Mouse (Mus musculus): Measurements from ENCODE around the gene Gm17657. TPM values are rescaled to one million over a fixed set of nuclear protein-coding genes. Genes with fewer than 3 reads are reported as not detected.

Gm17657 gene
- polyA plus RNA-seq (2015; fragmentation: Nextera tagmentation; extraction: Ambion mirVana) = not detected in 2 replicates

- no peaks in the 10 kb centered on the region for H3K36me3 ChIP-seq
- H3K27ac ChIP-seq (replicated peaks) = peak within 1 kb of the TSS; percentile 19; the same call in 1 of the 2 replicates
- ATAC-seq (replicated peaks) = peak; percentile 99
- peak within 1 kb of the TSS; percentile 87 for H3K9ac ChIP-seq (replicated peaks)
- peak within 1 kb of the TSS; percentile 73 for H3K4me3 ChIP-seq
- H3K9me3 ChIP-seq = no peaks in the 10 kb centered on the region
- no peaks in the 10 kb centered on the region for H3K27me3 ChIP-seq
- peaks cover 19% of the 10 kb centered on the region for H3K4me1 ChIP-seq
- H3K4me2 ChIP-seq (replicated peaks) = peak within 1 kb of the TSS; percentile 97
- under 1% methylated on average over 44 of the region's 44 CpGs for WGBS
Observed at GRCm38 (mm10) chr17:29549543-29550428, at the start of gene Gm17657, which contains the start of gene Tbc1d22b. Gene Gm17657, minus strand, starts transcription at chr17:29549638. Gene Tbc1d22b, plus strand, starts transcription at chr17:29549785.

- H3K9ac ChIP-seq (replicated peaks) = no peak overlapping the region
- H3K4me3 ChIP-seq = no peak overlapping the region
- peaks cover 13% of the 10 kb centered on the region; the same call in 1 of the 2 replicates for H3K36me3 ChIP-seq
- H3K4me1 ChIP-seq = peaks cover 8% of the 10 kb centered on the region; the same call in 1 of the 2 replicates
- H3K27ac ChIP-seq (replicated peaks) = no peak overlapping the region
- no peak for ATAC-seq (replicated peaks)
- WGBS = 91% methylated on average over 14 of the region's 14 CpGs
- H3K4me2 ChIP-seq (replicated peaks) = no peak overlapping the region
- H3K9me3 ChIP-seq = no peaks in the 10 kb centered on the region
- no peaks in the 10 kb centered on the region for H3K27me3 ChIP-seq
Observed at GRCm38 (mm10) chr17:29599051-29599450, 49.6 kb upstream of the Gm17657 start.

GRCm38 (mm10) chr17:29596771-29597132 lies 47.3 kb upstream of the Gm17657 start:
- Histone ChIP-seq H3K27ac (replicated peaks) (no peak overlapping the region), H3K9me3 (no peaks in the 10 kb centered on the region), H3K27me3 (no peaks in the 10 kb centered on the region), H3K4me2 (replicated peaks) (no peak overlapping the region), H3K36me3 (0 out of 2 replicates have a peak, but pooled peaks cover 6% of the 10 kb centered on the region), H3K4me3 (no peak overlapping the region), H3K4me1 (peaks cover 8% of the 10 kb centered on the region; the same call in 1 of the 2 replicates), H3K9ac (replicated peaks) (no peak overlapping the region)
- ATAC-seq (replicated peaks) = 0 out of 2 replicates have a peak, but pooled peaks have one; percentile 26
- 79% methylated on average over 13 of the region's 13 CpGs for WGBS

DNA sequence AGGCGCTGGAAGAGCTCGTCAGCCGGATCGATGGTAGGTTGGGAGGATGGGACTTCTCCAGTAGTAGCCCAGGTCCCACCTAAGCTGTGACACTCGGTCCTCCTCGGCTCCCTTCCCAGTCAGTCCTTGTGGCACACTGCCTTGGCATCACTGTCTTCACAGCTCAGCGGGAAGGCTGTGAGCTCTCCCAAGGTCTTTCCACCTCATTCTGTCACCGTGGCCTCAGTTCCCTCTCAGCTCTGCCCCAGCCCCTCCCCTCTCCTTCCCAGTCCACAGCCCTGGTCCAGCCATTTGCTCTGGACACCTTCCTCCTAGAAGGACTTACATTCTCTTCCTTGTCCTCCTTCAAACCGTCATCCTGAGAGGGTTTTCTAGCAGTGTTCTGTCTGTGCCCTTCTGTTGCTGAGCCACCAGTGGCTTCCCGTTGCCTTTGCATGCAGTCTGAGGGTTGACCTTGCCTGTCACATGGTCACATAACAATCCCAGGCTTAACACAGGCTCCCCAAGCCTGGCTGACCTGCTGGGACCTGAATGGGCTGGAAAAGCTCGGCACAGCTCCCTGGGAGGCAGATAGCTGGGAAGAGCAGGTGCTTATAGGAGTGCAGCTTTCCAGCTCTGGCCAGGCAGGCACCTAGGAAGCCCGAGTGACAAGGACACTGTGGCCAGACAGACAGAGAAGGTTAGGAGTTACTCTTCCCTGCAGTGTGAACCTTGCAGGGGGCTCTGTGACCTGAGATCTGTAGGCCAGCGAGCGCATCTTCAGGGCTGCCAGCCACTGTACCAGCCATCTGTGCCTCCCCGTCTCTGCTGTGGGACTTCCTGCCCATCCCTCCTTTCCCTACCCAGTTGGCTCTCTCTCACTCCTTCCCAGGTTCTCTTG lies 46.7 kb upstream of the Gm17657 start:
- 82% methylated on average over 15 of the region's 15 CpGs for WGBS
- no peak overlapping the region for H3K27ac ChIP-seq (replicated peaks)
- no peak overlapping the region for H3K4me3 ChIP-seq
- no peaks in the 10 kb centered on the region for H3K9me3 ChIP-seq
- peaks cover 8% of the 10 kb centered on the region; the same call in 1 of the 2 replicates for H3K4me1 ChIP-seq
- no peaks in the 10 kb centered on the region for H3K27me3 ChIP-seq
- no peak for ATAC-seq (replicated peaks)
- H3K36me3 ChIP-seq = 0 out of 2 replicates have a peak, but pooled peaks cover 6% of the 10 kb centered on the region
- H3K9ac ChIP-seq (replicated peaks) = no peak overlapping the region
- H3K4me2 ChIP-seq (replicated peaks) = no peak overlapping the region

DNA sequence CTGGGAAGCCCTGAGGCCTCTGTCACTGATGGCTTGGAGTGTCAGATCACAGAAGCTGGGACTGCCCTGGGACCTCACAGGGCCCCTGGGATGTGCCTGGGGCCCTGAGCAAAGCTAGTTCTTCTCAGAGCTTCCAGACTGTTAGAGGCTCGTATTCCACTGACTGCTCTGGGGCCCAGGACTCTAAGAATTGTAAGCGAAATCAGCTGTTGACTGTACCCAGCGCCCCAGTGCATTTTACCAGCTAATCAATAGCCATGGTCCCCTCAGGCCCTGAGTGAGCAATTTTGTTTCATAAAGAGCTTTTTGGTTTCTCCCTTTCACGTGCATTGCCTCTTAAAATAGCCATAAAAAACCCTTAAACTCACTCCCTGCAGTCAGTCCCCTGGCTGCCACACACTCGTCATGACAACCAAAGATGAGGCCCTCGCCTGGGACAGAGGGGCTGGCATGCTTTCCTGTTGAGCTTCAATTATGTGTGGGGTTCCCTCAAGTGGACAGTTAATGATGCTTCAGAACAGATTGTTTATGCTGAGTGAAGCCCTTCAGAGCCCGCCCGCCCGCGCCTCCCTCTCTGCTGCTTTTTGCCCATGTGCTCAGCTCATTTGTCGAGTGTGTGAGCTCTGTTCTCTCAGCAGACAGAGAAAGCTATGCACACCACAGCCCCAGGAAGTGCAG lies 39.9 kb upstream of the Gm17657 start:
- WGBS = 16% methylated on average over 11 of the region's 11 CpGs
- peaks cover 17% of the 10 kb centered on the region for H3K4me1 ChIP-seq
- H3K9ac ChIP-seq (replicated peaks) = no peak overlapping the region
- H3K27ac ChIP-seq (replicated peaks) = peak overlapping the region; percentile 25
- H3K9me3 ChIP-seq = no peaks in the 10 kb centered on the region
- H3K36me3 ChIP-seq = 0 out of 2 replicates have a peak, but pooled peaks cover 4% of the 10 kb centered on the region
- H3K4me2 ChIP-seq (replicated peaks) = no peak overlapping the region
- H3K27me3 ChIP-seq = no peaks in the 10 kb centered on the region
- H3K4me3 ChIP-seq = no peak overlapping the region
- ATAC-seq (replicated peaks) = peak; percentile 57

- Histone ChIP-seq H3K36me3 (peaks cover 5% of the 10 kb centered on the region; the same call in 1 of the 2 replicates), H3K27ac (replicated peaks) (no peak overlapping the region), H3K9ac (replicated peaks) (no peak overlapping the region), H3K27me3 (no peaks in the 10 kb centered on the region), H3K4me2 (replicated peaks) (no peak overlapping the region), H3K4me1 (peaks cover 23% of the 10 kb centered on the region), H3K4me3 (no peak overlapping the region), H3K9me3 (no peaks in the 10 kb centered on the region)
- 91% methylated on average over 9 of the region's 9 CpGs for WGBS
- no peak for ATAC-seq (replicated peaks)
Observed at GRCm38 (mm10) chr17:29586921-29587320, 37.5 kb upstream of the Gm17657 start.

- peaks cover 10% of the 10 kb centered on the region; the same call in 1 of the 2 replicates for H3K36me3 ChIP-seq
- ATAC-seq (replicated peaks) = no peak
- peaks cover 23% of the 10 kb centered on the region for H3K4me1 ChIP-seq
- 90% methylated on average over 6 of the region's 6 CpGs for WGBS
- no peak overlapping the region for H3K27ac ChIP-seq (replicated peaks)
- H3K9ac ChIP-seq (replicated peaks) = no peak overlapping the region
- H3K4me3 ChIP-seq = no peak overlapping the region
- H3K9me3 ChIP-seq = no peaks in the 10 kb centered on the region
- H3K4me2 ChIP-seq (replicated peaks) = no peak overlapping the region
- no peaks in the 10 kb centered on the region for H3K27me3 ChIP-seq
Observed at GRCm38 (mm10) chr17:29585446-29585845, 36.0 kb upstream of the Gm17657 start.

DNA sequence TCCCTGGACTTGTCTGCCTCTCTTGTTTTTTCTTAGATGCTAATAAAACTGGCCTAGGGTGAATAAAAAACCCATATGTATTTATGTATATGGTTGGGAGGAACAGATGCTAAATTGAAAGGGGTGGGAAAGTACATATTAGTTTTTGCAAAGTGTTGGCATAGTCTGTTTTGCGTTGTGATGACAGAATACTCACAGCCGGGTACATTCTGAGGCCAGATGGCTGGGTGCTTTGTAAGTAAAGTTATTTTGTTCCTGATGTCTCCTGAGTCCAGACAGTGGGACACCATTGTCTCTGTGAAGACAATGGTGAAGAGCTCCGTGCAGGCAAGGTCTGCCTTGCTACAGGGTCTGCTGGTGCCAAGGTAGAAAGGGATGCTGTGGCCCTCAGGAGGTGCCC lies 35.3 kb upstream of the Gm17657 start:
- WGBS = 49% methylated on average over 3 of the region's 3 CpGs
- Histone ChIP-seq H3K9ac (replicated peaks) (no peak overlapping the region), H3K9me3 (no peaks in the 10 kb centered on the region), H3K27ac (replicated peaks) (0 out of 2 replicates have a peak overlapping the region, but pooled peaks have one; percentile 17), H3K4me2 (replicated peaks) (no peak overlapping the region), H3K27me3 (no peaks in the 10 kb centered on the region), H3K4me3 (no peak overlapping the region), H3K4me1 (peaks cover 21% of the 10 kb centered on the region), H3K36me3 (peaks cover 15% of the 10 kb centered on the region; the same call in 1 of the 2 replicates)
- peak; percentile 60; the same call in 1 of the 2 replicates for ATAC-seq (replicated peaks)

DNA sequence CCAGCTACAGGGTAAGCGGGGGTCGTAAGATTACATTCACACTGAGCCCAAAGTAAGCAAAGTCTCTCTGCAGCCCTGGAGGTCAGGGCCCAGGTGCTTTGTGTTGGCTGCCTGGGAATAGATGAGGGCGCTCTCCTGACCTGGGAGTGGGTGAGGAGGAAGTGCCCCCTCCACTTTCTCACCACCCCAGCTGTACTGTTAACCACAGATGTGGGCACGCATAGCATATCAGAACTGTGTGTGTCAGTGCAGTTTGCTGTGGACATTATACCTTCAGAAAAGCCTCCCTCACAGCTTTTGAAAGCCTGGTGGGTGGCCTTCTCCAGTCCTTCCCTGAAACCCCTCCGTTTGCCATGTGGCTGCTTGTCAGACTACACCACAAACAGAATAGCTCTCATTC lies 34.9 kb upstream of the Gm17657 start:
- ATAC-seq (replicated peaks) = peak; percentile 38; the same call in 1 of the 2 replicates
- Histone ChIP-seq H3K4me3 (no peak overlapping the region), H3K36me3 (peaks cover 19% of the 10 kb centered on the region; the same call in 1 of the 2 replicates), H3K9ac (replicated peaks) (no peak overlapping the region), H3K4me2 (replicated peaks) (no peak overlapping the region), H3K27ac (replicated peaks) (0 out of 2 replicates have a peak overlapping the region, but pooled peaks have one; percentile 17), H3K4me1 (peaks cover 18% of the 10 kb centered on the region), H3K27me3 (no peaks in the 10 kb centered on the region), H3K9me3 (no peaks in the 10 kb centered on the region)
- WGBS = 74% methylated on average over 5 of the region's 5 CpGs

DNA sequence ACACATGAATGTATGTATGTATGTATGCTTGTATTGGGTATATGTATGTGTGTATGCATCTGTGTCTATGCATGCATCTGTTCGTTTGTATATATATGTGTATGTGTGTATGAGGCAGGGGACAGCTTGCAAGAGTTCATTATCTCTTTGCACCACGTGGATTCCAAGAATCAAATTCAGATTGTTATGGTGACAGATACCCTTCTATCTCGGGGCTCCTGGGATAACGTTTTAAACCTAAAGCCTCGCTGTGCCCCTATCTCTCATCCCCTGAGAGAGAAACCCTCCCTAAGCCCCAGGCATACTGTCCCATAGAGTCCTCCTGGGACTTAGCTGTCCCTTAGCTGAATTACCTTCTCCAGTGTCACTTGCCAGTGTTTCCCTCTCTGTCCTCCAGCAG lies 34.1 kb upstream of the Gm17657 start:
- Histone ChIP-seq H3K36me3 (peaks cover 20% of the 10 kb centered on the region; the same call in 1 of the 2 replicates), H3K27me3 (no peaks in the 10 kb centered on the region), H3K9ac (replicated peaks) (no peak overlapping the region), H3K4me1 (peaks cover 14% of the 10 kb centered on the region), H3K9me3 (no peaks in the 10 kb centered on the region), H3K27ac (replicated peaks) (no peak overlapping the region), H3K4me2 (replicated peaks) (no peak overlapping the region), H3K4me3 (no peak overlapping the region)
- ATAC-seq (replicated peaks) = no peak
- 76% methylated on average over 5 of the region's 5 CpGs for WGBS

GRCm38 (mm10) chr17:29579579-29580126 lies 30.2 kb upstream of the Gm17657 start:
- no peak overlapping the region for H3K4me3 ChIP-seq
- H3K4me1 ChIP-seq = peaks cover 8% of the 10 kb centered on the region
- no peak overlapping the region for H3K27ac ChIP-seq (replicated peaks)
- H3K4me2 ChIP-seq (replicated peaks) = no peak overlapping the region
- H3K36me3 ChIP-seq = peaks cover 25% of the 10 kb centered on the region; the same call in 1 of the 2 replicates
- H3K27me3 ChIP-seq = no peaks in the 10 kb centered on the region
- no peaks in the 10 kb centered on the region for H3K9me3 ChIP-seq
- no peak for ATAC-seq (replicated peaks)
- H3K9ac ChIP-seq (replicated peaks) = no peak overlapping the region
- WGBS = 86% methylated on average over 4 of the region's 4 CpGs

All from forebrain, embryonic 15.5 days (tissue).